Mouse (Mus musculus) liver, embryonic 11.5 days (tissue): ENCODE results near the gene Apopt1. TPM values are rescaled to one million over a fixed set of nuclear protein-coding genes. Genes with fewer than 3 reads are reported as not detected.

ENCODE experiments used
- ATAC-seq: fragments of 200-750 bp; cut with Nextera tagmentation; replicated peaks from 2 replicates; pipeline ENCODE4 v1.8.0; 2017; ENCODE audit warnings: moderate number of reproducible peaks, mild to moderate bottlenecking, moderate TSS enrichment, moderate library complexity; ENCODE audit not compliant: low FRiP score
- DNase-seq: peaks from one replicate; pipeline ENCODE4 v3.0.0-alpha.2; 2017; ENCODE audit warnings: low spot score
- H3K27ac ChIP-seq: fragments of 300-500 bp; sonication (generic); 2 replicates; pipeline ENCODE4 v1.5.1; 2014; ENCODE audit warnings: mild to moderate bottlenecking, low read depth, low read length, control low read depth
- H3K27me3 ChIP-seq: fragments of 300-500 bp; sonication (generic); replicated peaks from 2 replicates; pipeline ENCODE4 v1.6.1; 2014; ENCODE audit warnings: low read length, mixed read lengths; ENCODE audit not compliant: control insufficient read depth, insufficient read depth
- H3K36me3 ChIP-seq: fragments of 300-500 bp; sonication (generic); 2 replicates; pipeline ENCODE4 v1.6.1; 2014; ENCODE audit warnings: mild to moderate bottlenecking, low read length, moderate library complexity, mixed read lengths; ENCODE audit not compliant: control insufficient read depth, insufficient read depth
- H3K4me1 ChIP-seq: fragments of 300-500 bp; sonication (generic); replicated peaks from 2 replicates; pipeline ENCODE4 v1.6.1; 2014; ENCODE audit warnings: low read length, mixed read lengths; ENCODE audit not compliant: control insufficient read depth, insufficient read depth
- H3K4me2 ChIP-seq: fragments of 300-500 bp; sonication (generic); 2 replicates; pipeline ENCODE4 v1.6.1; 2014; ENCODE audit warnings: mild to moderate bottlenecking, control low read depth, moderate library complexity
- H3K4me3 ChIP-seq: fragments of 300-500 bp; sonication (generic); 2 replicates; pipeline ENCODE4 v1.5.1; 2014; ENCODE audit warnings: low read depth, low read length, control low read depth
- H3K9ac ChIP-seq: fragments of 300-500 bp; sonication (generic); 2 replicates; pipeline ENCODE4 v1.6.1; 2014; ENCODE audit warnings: low read depth, low read length, control low read depth
- H3K9me3 ChIP-seq: fragments of 300-500 bp; sonication (generic); 2 replicates; pipeline ENCODE4 v1.6.1; 2016; ENCODE audit warnings: low read length, inconsistent platforms, mixed read lengths; ENCODE audit not compliant: control insufficient read depth
- WGBS: fragments of 180-500 bp; shearing (Covaris S2); extraction: QIAGEN DNeasy Blood & Tissue Kit; methylation state at CpG from one replicate; pipeline ENCODE4 v1.1.7; 2014; 5-methylcytosine and 5-hydroxymethylcytosine counted together
- polyA plus RNA-seq: library from polyadenylated mRNA; unstranded; fragments of >200 nt; fragmentation: Nextera tagmentation; extraction: Ambion mirVana; gene quantifications from 2 replicates; pipeline ENCODE4 v1.2.1, GENCODE M21; 2014

Apopt1 gene
- polyA plus RNA-seq, 1 experiment from 2014 or later: 67.7 TPM

GRCm38 (mm10) chr12:111670371-111670971 is 42.6 kb upstream of the Apopt1 start:
- Histone ChIP-seq H3K4me1 (peaks cover 34% of the 10 kb centered on the region), H3K4me3 (peak overlapping the region; percentile 56), H3K27ac (no peak overlapping the region), H3K9me3 (no peaks in the 10 kb centered on the region), H3K27me3 (peaks cover 46% of the 10 kb centered on the region), H3K36me3 (no peaks in the 10 kb centered on the region), H3K4me2 (peak overlapping the region; percentile 80), H3K9ac (no peak overlapping the region)
- DNase-seq: no peak
- ATAC-seq: no peak
- 10% methylated on average over 28 of the region's 29 CpGs for WGBS

- Histone ChIP-seq H3K9ac (peak overlapping the region; percentile 26; the same call in 1 of the 2 replicates), H3K36me3 (no peaks in the 10 kb centered on the region), H3K9me3 (no peaks in the 10 kb centered on the region), H3K27ac (no peak overlapping the region), H3K4me1 (peaks cover 34% of the 10 kb centered on the region), H3K27me3 (peaks cover 46% of the 10 kb centered on the region), H3K4me3 (peak overlapping the region; percentile 56), H3K4me2 (peak overlapping the region; percentile 80)
- WGBS: 2% methylated on average over 35 of the region's 35 CpGs
- no peak for DNase-seq
- no peak for ATAC-seq
These were observed 42.1 kb upstream of the Apopt1 start for GRCm38 (mm10) chr12:111670976-111671375.

- no peak for ATAC-seq
- peaks cover 46% of the 10 kb centered on the region for H3K27me3 ChIP-seq
These were observed 41.6 kb upstream of the Apopt1 start for GRCm38 (mm10) chr12:111671431-111671902.

GRCm38 (mm10) chr12:111672176-111672575 is 40.9 kb upstream of the Apopt1 start, which contains the start of gene Ckb:
Gene Ckb (minus strand): TSS chr12:111672338.
- ATAC-seq: peak; percentile 46; the same call in 1 of the 2 replicates
- H3K36me3 ChIP-seq: no peaks in the 10 kb centered on the region
- peak within 1 kb of the TSS; percentile 80 for H3K4me2 ChIP-seq
- H3K9me3 ChIP-seq: no peaks in the 10 kb centered on the region
- peak within 1 kb of the TSS; percentile 26 for H3K9ac ChIP-seq
- H3K27me3 ChIP-seq: peaks cover 46% of the 10 kb centered on the region
- no peak within 1 kb of the TSS for H3K27ac ChIP-seq
- H3K4me3 ChIP-seq: peak within 1 kb of the TSS; percentile 56
- peaks cover 35% of the 10 kb centered on the region for H3K4me1 ChIP-seq
- WGBS: 1% methylated on average over 31 of the region's 31 CpGs
- no peak for DNase-seq

More at GRCm38 (mm10) chr12:111671431-111671902, 41.6 kb upstream of the Apopt1 start:
- Histone ChIP-seq H3K9ac (peak overlapping the region; percentile 26), H3K4me1 (peaks cover 34% of the 10 kb centered on the region), H3K36me3 (no peaks in the 10 kb centered on the region), H3K9me3 (no peaks in the 10 kb centered on the region), H3K27ac (no peak overlapping the region), H3K4me3 (peak overlapping the region; percentile 56), H3K4me2 (peak overlapping the region; percentile 80)
- under 1% methylated on average over 34 of the region's 34 CpGs for WGBS
- no peak for DNase-seq

- Histone ChIP-seq H3K4me3 (peak overlapping the region; percentile 56), H3K36me3 (no peaks in the 10 kb centered on the region), H3K9me3 (no peaks in the 10 kb centered on the region), H3K27me3 (peaks cover 46% of the 10 kb centered on the region), H3K4me1 (peaks cover 39% of the 10 kb centered on the region), H3K4me2 (peak overlapping the region; percentile 80), H3K27ac (no peak overlapping the region), H3K9ac (no peak overlapping the region)
- WGBS: 13% methylated on average over 12 of the region's 12 CpGs
- DNase-seq (no peak), ATAC-seq (no peak)
These were observed 40.5 kb upstream of the Apopt1 start for GRCm38 (mm10) chr12:111672581-111672980.

GRCm38 (mm10) chr12:111674850-111675486 is 38.1 kb upstream of the Apopt1 start:
- 30% methylated on average over 2 of the region's 2 CpGs for WGBS
- H3K36me3 ChIP-seq: no peaks in the 10 kb centered on the region
- no peak overlapping the region for H3K4me2 ChIP-seq
- no peak overlapping the region for H3K9ac ChIP-seq
- H3K9me3 ChIP-seq: no peaks in the 10 kb centered on the region
- H3K27me3 ChIP-seq: peaks cover 45% of the 10 kb centered on the region
- peaks cover 38% of the 10 kb centered on the region for H3K4me1 ChIP-seq
- H3K4me3 ChIP-seq: no peak overlapping the region
- ATAC-seq (no peak), DNase-seq (no peak)
- no peak overlapping the region for H3K27ac ChIP-seq

GRCm38 (mm10) chr12:111675797-111676580 is 37.1 kb upstream of the Apopt1 start:
- H3K4me1 ChIP-seq: peaks cover 28% of the 10 kb centered on the region
- H3K27me3 ChIP-seq: peaks cover 35% of the 10 kb centered on the region
- peaks cover 3% of the 10 kb centered on the region; the same call in 1 of the 2 replicates for H3K36me3 ChIP-seq
- 70% methylated on average over 6 of the region's 6 CpGs for WGBS
- no peak overlapping the region for H3K27ac ChIP-seq
- H3K9ac ChIP-seq: no peak overlapping the region
- H3K4me3 ChIP-seq: no peak overlapping the region
- ATAC-seq (no peak), DNase-seq (no peak)
- H3K4me2 ChIP-seq: no peak overlapping the region
- H3K9me3 ChIP-seq: no peaks in the 10 kb centered on the region

GRCm38 (mm10) chr12:111677421-111677820 is 35.6 kb upstream of the Apopt1 start:
- Histone ChIP-seq H3K4me1 (peaks cover 20% of the 10 kb centered on the region), H3K9me3 (no peaks in the 10 kb centered on the region), H3K27ac (peak overlapping the region; percentile 84), H3K4me2 (peak overlapping the region; percentile 84), H3K4me3 (peak overlapping the region; percentile 91), H3K9ac (peak overlapping the region; percentile 84), H3K27me3 (peaks cover 21% of the 10 kb centered on the region), H3K36me3 (peaks cover 3% of the 10 kb centered on the region)
- no peak for DNase-seq
- ATAC-seq: peak; percentile 30
- WGBS: 28% methylated on average over 5 of the region's 5 CpGs
